Mouse (Mus musculus): ENCODE data around the gene Sin3a.

GRCm38 (mm10) chr9:57144830-57145229, 73.0 kb downstream of the Sin3a start:
- TF ChIP-seq CTCF (IDR thresholded peaks at IDR 0.05; ENCODE audit: low read depth) (no peak), EP300 (IDR thresholded peaks at IDR 0.05; ENCODE audit: low read depth) (no peak)

All from liver, embryonic 14.5 days (tissue).